Mouse (Mus musculus): ENCODE measurements around the gene Lrrk1.

Lrrk1 gene

GRCm38 (mm10) chr7:66303922-66304660 lies 84.1 kb downstream of the Lrrk1 start:
- in situ Hi-C loops (cut with MboI), result loop anchor here (10.0 to 25.0 kb wide), 2 partner anchors 199 to 358 kb away; partner anchors contain the start of gene Chsy1

GRCm38 (mm10) chr7:66301486-66301885 lies 86.7 kb downstream of the Lrrk1 start:
- in situ Hi-C loops (cut with MboI), result loop anchor here (10.0 to 25.0 kb wide), 2 partner anchors 197 to 361 kb away; partner anchors contain the start of gene Chsy1

GRCm38 (mm10) chr7:66300680-66301079 lies 87.5 kb downstream of the Lrrk1 start:
- in situ Hi-C loops (cut with MboI), result loop anchor here (10.0 to 25.0 kb wide), 2 partner anchors 196 to 362 kb away; partner anchors contain the start of gene Chsy1

GRCm38 (mm10) chr7:66297656-66298021 lies 90.5 kb downstream of the Lrrk1 start:
- in situ Hi-C loops (cut with MboI), result no loop called here

GRCm38 (mm10) chr7:66296921-66297655 lies 91.1 kb downstream of the Lrrk1 start:
- in situ Hi-C loops (cut with MboI), result no loop called here

GRCm38 (mm10) chr7:66292552-66293376 lies 95.4 kb downstream of the Lrrk1 start:
- in situ Hi-C loops (cut with MboI), result no loop called here

GRCm38 (mm10) chr7:66292010-66292409 lies 96.1 kb downstream of the Lrrk1 start:
- in situ Hi-C loops (cut with MboI), result no loop called here

GRCm38 (mm10) chr7:66282984-66283612 lies 105.1 kb downstream of the Lrrk1 start:
- in situ Hi-C loops (cut with MboI), result no loop called here

- in situ Hi-C loops (cut with MboI), result no loop called here
Observed at GRCm38 (mm10) chr7:66282265-66282664, 105.9 kb downstream of the Lrrk1 start.

GRCm38 (mm10) chr7:66278001-66278400 lies 110.1 kb downstream of the Lrrk1 start:
- in situ Hi-C loops (cut with MboI), result no loop called here

- in situ Hi-C loops (cut with MboI), result no loop called here
Observed at GRCm38 (mm10) chr7:66273494-66273893, 114.7 kb downstream of the Lrrk1 start.

- in situ Hi-C loops (cut with MboI), result no loop called here
Observed at GRCm38 (mm10) chr7:66271226-66271625, 116.9 kb downstream of the Lrrk1 start.

- in situ Hi-C loops (cut with MboI), result no loop called here
Observed at GRCm38 (mm10) chr7:66266942-66267850, 121.0 kb downstream of the Lrrk1 start.

GRCm38 (mm10) chr7:66263421-66263820 lies 124.7 kb downstream of the Lrrk1 start:
- in situ Hi-C loops (cut with MboI), result no loop called here

GRCm38 (mm10) chr7:66262570-66263156 lies 125.5 kb downstream of the Lrrk1 start:
- in situ Hi-C loops (cut with MboI), result no loop called here

GRCm38 (mm10) chr7:66260763-66261390 lies 127.3 kb downstream of the Lrrk1 start:
- in situ Hi-C loops (cut with MboI), result no loop called here

- in situ Hi-C loops (cut with MboI), result no loop called here
Observed at GRCm38 (mm10) chr7:66260295-66260694, 127.9 kb downstream of the Lrrk1 start.

- in situ Hi-C loops (cut with MboI), result loop anchor here (5.0 kb wide), 1 partner anchor 152 kb away; the partner anchor contains the start of gene Chsy1
Observed at GRCm38 (mm10) chr7:66259436-66260206, 128.5 kb downstream of the Lrrk1 start.

GRCm38 (mm10) chr7:66258997-66259396 lies 129.2 kb downstream of the Lrrk1 start:
- in situ Hi-C loops (cut with MboI), result loop anchor here (5.0 kb wide), 1 partner anchor 152 kb away; the partner anchor contains the start of gene Chsy1

All from mature B cell (primary cell).